Mouse (Mus musculus): Measurements from ENCODE around the gene Fchsd2. TPM values are rescaled to one million over a fixed set of nuclear protein-coding genes. Genes with fewer than 3 reads are reported as not detected.

Gene Fchsd2
- polyA plus RNA-seq, 1 experiment from 2014 or later = 20.4 TPM

- no peaks in the 10 kb centered on the region for H3K36me3 ChIP-seq (ENCODE audit: control insufficient read depth, insufficient read depth, low read length)
- H3K4me2 ChIP-seq = no peak overlapping the region
- no peaks in the 10 kb centered on the region for H3K9me3 ChIP-seq (replicated peaks; ENCODE audit: control insufficient read depth, low read length)
- H3K4me3 ChIP-seq (ENCODE audit: low read depth, low read length) = no peak overlapping the region
- H3K9ac ChIP-seq (ENCODE audit: low read depth, low read length) = no peak overlapping the region
- 26% methylated on average over 4 of the region's 4 CpGs for WGBS (ENCODE audit: insufficient replicate concordance)
- H3K27ac ChIP-seq (ENCODE audit: low read depth, low read length) = no peak overlapping the region
- peaks cover 17% of the 10 kb centered on the region for H3K4me1 ChIP-seq (ENCODE audit: control insufficient read depth, insufficient read depth, low read length)
- peaks cover 12% of the 10 kb centered on the region for H3K27me3 ChIP-seq (ENCODE audit: control insufficient read depth, insufficient read depth, low read length)
- ATAC-seq (replicated peaks; ENCODE audit: insufficient number of reproducible peaks, low FRiP score, low TSS enrichment) = no peak
Observed at GRCm38 (mm10) chr7:101318848-101319247, 226.2 kb downstream of the Fchsd2 start.

GRCm38 (mm10) chr7:101319796-101320195 lies 227.1 kb downstream of the Fchsd2 start:
- no peak for ATAC-seq (replicated peaks; ENCODE audit: insufficient number of reproducible peaks, low FRiP score, low TSS enrichment)
- Histone ChIP-seq H3K27ac (ENCODE audit: low read depth, low read length) (no peak overlapping the region), H3K4me3 (ENCODE audit: low read depth, low read length) (no peak overlapping the region), H3K4me2 (no peak overlapping the region), H3K9me3 (replicated peaks; ENCODE audit: control insufficient read depth, low read length) (no peaks in the 10 kb centered on the region), H3K4me1 (ENCODE audit: control insufficient read depth, insufficient read depth, low read length) (peaks cover 17% of the 10 kb centered on the region), H3K27me3 (ENCODE audit: control insufficient read depth, insufficient read depth, low read length) (peaks cover 12% of the 10 kb centered on the region), H3K36me3 (ENCODE audit: control insufficient read depth, insufficient read depth, low read length) (no peaks in the 10 kb centered on the region), H3K9ac (ENCODE audit: low read depth, low read length) (no peak overlapping the region)
- 65% methylated on average over 1 of the region's 1 CpGs for WGBS (ENCODE audit: insufficient replicate concordance)

- Histone ChIP-seq H3K27me3 (ENCODE audit: control insufficient read depth, insufficient read depth, low read length) (peaks cover 12% of the 10 kb centered on the region), H3K4me3 (ENCODE audit: low read depth, low read length) (peak overlapping the region; percentile 85), H3K4me1 (ENCODE audit: control insufficient read depth, insufficient read depth, low read length) (peaks cover 14% of the 10 kb centered on the region), H3K9me3 (replicated peaks; ENCODE audit: control insufficient read depth, low read length) (no peaks in the 10 kb centered on the region), H3K9ac (ENCODE audit: low read depth, low read length) (peak overlapping the region; percentile 66), H3K36me3 (ENCODE audit: control insufficient read depth, insufficient read depth, low read length) (no peaks in the 10 kb centered on the region), H3K27ac (ENCODE audit: low read depth, low read length) (peak overlapping the region; percentile 54; the same call in 1 of the 2 replicates), H3K4me2 (peak overlapping the region; percentile 77)
- ATAC-seq (replicated peaks; ENCODE audit: insufficient number of reproducible peaks, low FRiP score, low TSS enrichment) = peak; percentile 31
- WGBS (ENCODE audit: insufficient replicate concordance) = 3% methylated on average over 27 of the region's 37 CpGs
Observed at GRCm38 (mm10) chr7:101320399-101321217, 227.9 kb downstream of the Fchsd2 start.

GRCm38 (mm10) chr7:101321218-101321827 lies 228.7 kb downstream of the Fchsd2 start:
- WGBS (ENCODE audit: insufficient replicate concordance) = 1% methylated on average over 46 of the region's 61 CpGs
- Histone ChIP-seq H3K36me3 (ENCODE audit: control insufficient read depth, insufficient read depth, low read length) (no peaks in the 10 kb centered on the region), H3K4me2 (peak overlapping the region; percentile 77), H3K27me3 (ENCODE audit: control insufficient read depth, insufficient read depth, low read length) (peaks cover 12% of the 10 kb centered on the region), H3K9ac (ENCODE audit: low read depth, low read length) (peak overlapping the region; percentile 66), H3K9me3 (replicated peaks; ENCODE audit: control insufficient read depth, low read length) (no peaks in the 10 kb centered on the region), H3K27ac (ENCODE audit: low read depth, low read length) (peak overlapping the region; percentile 54; the same call in 1 of the 2 replicates), H3K4me1 (ENCODE audit: control insufficient read depth, insufficient read depth, low read length) (peaks cover 14% of the 10 kb centered on the region), H3K4me3 (ENCODE audit: low read depth, low read length) (peak overlapping the region; percentile 85)
- peak; percentile 45 for ATAC-seq (replicated peaks; ENCODE audit: insufficient number of reproducible peaks, low FRiP score, low TSS enrichment)

GRCm38 (mm10) chr7:101323141-101323594 lies 230.5 kb downstream of the Fchsd2 start:
- Histone ChIP-seq H3K9me3 (replicated peaks; ENCODE audit: control insufficient read depth, low read length) (no peaks in the 10 kb centered on the region), H3K9ac (ENCODE audit: low read depth, low read length) (no peak overlapping the region; the same call in 1 of the 2 replicates), H3K27ac (ENCODE audit: low read depth, low read length) (no peak overlapping the region), H3K4me2 (peak overlapping the region; percentile 77), H3K36me3 (ENCODE audit: control insufficient read depth, insufficient read depth, low read length) (no peaks in the 10 kb centered on the region), H3K27me3 (ENCODE audit: control insufficient read depth, insufficient read depth, low read length) (peaks cover 16% of the 10 kb centered on the region), H3K4me1 (ENCODE audit: control insufficient read depth, insufficient read depth, low read length) (peaks cover 13% of the 10 kb centered on the region), H3K4me3 (ENCODE audit: low read depth, low read length) (peak overlapping the region; percentile 85)
- 60% methylated on average over 4 of the region's 4 CpGs for WGBS (ENCODE audit: insufficient replicate concordance)
- ATAC-seq (replicated peaks; ENCODE audit: insufficient number of reproducible peaks, low FRiP score, low TSS enrichment) = no peak

GRCm38 (mm10) chr7:101324142-101324962 lies 231.7 kb downstream of the Fchsd2 start:
- no peaks in the 10 kb centered on the region for H3K36me3 ChIP-seq (ENCODE audit: control insufficient read depth, insufficient read depth, low read length)
- no peak overlapping the region for H3K27ac ChIP-seq (ENCODE audit: low read depth, low read length)
- no peaks in the 10 kb centered on the region for H3K9me3 ChIP-seq (replicated peaks; ENCODE audit: control insufficient read depth, low read length)
- peak overlapping the region; percentile 77; the same call in 1 of the 2 replicates for H3K4me2 ChIP-seq
- no peak overlapping the region for H3K9ac ChIP-seq (ENCODE audit: low read depth, low read length)
- H3K4me1 ChIP-seq (ENCODE audit: control insufficient read depth, insufficient read depth, low read length) = peaks cover 20% of the 10 kb centered on the region
- 55% methylated on average over 6 of the region's 6 CpGs for WGBS (ENCODE audit: insufficient replicate concordance)
- H3K27me3 ChIP-seq (ENCODE audit: control insufficient read depth, insufficient read depth, low read length) = peaks cover 15% of the 10 kb centered on the region
- no peak overlapping the region for H3K4me3 ChIP-seq (ENCODE audit: low read depth, low read length)
- no peak for ATAC-seq (replicated peaks; ENCODE audit: insufficient number of reproducible peaks, low FRiP score, low TSS enrichment)

GRCm38 (mm10) chr7:101326006-101326405 lies 233.3 kb downstream of the Fchsd2 start:
- no peak overlapping the region for H3K4me3 ChIP-seq (ENCODE audit: low read depth, low read length)
- H3K9me3 ChIP-seq (replicated peaks; ENCODE audit: control insufficient read depth, low read length) = no peaks in the 10 kb centered on the region
- no peak overlapping the region for H3K27ac ChIP-seq (ENCODE audit: low read depth, low read length)
- H3K4me1 ChIP-seq (ENCODE audit: control insufficient read depth, insufficient read depth, low read length) = peaks cover 22% of the 10 kb centered on the region
- H3K9ac ChIP-seq (ENCODE audit: low read depth, low read length) = no peak overlapping the region
- H3K27me3 ChIP-seq (ENCODE audit: control insufficient read depth, insufficient read depth, low read length) = peaks cover 11% of the 10 kb centered on the region
- H3K4me2 ChIP-seq = no peak overlapping the region
- H3K36me3 ChIP-seq (ENCODE audit: control insufficient read depth, insufficient read depth, low read length) = no peaks in the 10 kb centered on the region
- ATAC-seq (replicated peaks; ENCODE audit: insufficient number of reproducible peaks, low FRiP score, low TSS enrichment) = no peak
- 82% methylated on average over 5 of the region's 5 CpGs for WGBS (ENCODE audit: insufficient replicate concordance)

GRCm38 (mm10) chr7:101327263-101327662 lies 234.6 kb downstream of the Fchsd2 start:
- WGBS (ENCODE audit: insufficient replicate concordance) = 47% methylated on average over 5 of the region's 5 CpGs
- H3K9ac ChIP-seq (ENCODE audit: low read depth, low read length) = no peak overlapping the region
- H3K4me3 ChIP-seq (ENCODE audit: low read depth, low read length) = no peak overlapping the region
- H3K4me1 ChIP-seq (ENCODE audit: control insufficient read depth, insufficient read depth, low read length) = peaks cover 19% of the 10 kb centered on the region
- no peak overlapping the region for H3K27ac ChIP-seq (ENCODE audit: low read depth, low read length)
- no peak for ATAC-seq (replicated peaks; ENCODE audit: insufficient number of reproducible peaks, low FRiP score, low TSS enrichment)
- peaks cover 7% of the 10 kb centered on the region for H3K27me3 ChIP-seq (ENCODE audit: control insufficient read depth, insufficient read depth, low read length)
- no peak overlapping the region for H3K4me2 ChIP-seq
- no peaks in the 10 kb centered on the region for H3K9me3 ChIP-seq (replicated peaks; ENCODE audit: control insufficient read depth, low read length)
- no peaks in the 10 kb centered on the region for H3K36me3 ChIP-seq (ENCODE audit: control insufficient read depth, insufficient read depth, low read length)

Measured in heart, embryonic 11.5 days (tissue).